Mouse (Mus musculus): ENCODE results near the gene Ints6l.

GRCm38 (mm10) chrX:56417541-56417940, 37.1 kb upstream of the Ints6l start:
- no peak for TF ChIP-seq CTCF (IDR thresholded peaks at IDR 0.05; ENCODE audit: borderline replicate concordance, control insufficient read depth, extremely low read depth, insufficient read depth, low read length, poor library complexity)
- no peak for TF ChIP-seq POLR2A (IDR thresholded peaks at IDR 0.05; ENCODE audit: control insufficient read depth, extremely low read depth, insufficient read depth, low read length, poor library complexity)

All from thymus, adult 2 months (tissue).